Mouse (Mus musculus) brain, embryonic 14.5 days (tissue): ENCODE data around the gene Plcl2. TPM values are rescaled to one million over a fixed set of nuclear protein-coding genes. Genes with fewer than 3 reads are reported as not detected.
A peak's percentile ranks its signal among the peaks of the same experiment; 100 is the strongest.
"Not testable (repeated sequence)": the region's sequence is repeated elsewhere in the genome, so short reads cannot be mapped to it uniquely, and the experiment has no call there.

Experiments used
- DNase-seq: peaks from one replicate; pipeline ENCODE4 v3.0.0-alpha.2; 2011; ENCODE audit warnings: low read depth
- CTCF ChIP-seq: fragments of 200-500 bp; IDR thresholded peaks from 2 replicates; pipeline ENCODE4 v1.5.1; 2012; ENCODE audit warnings: inconsistent platforms, mild to moderate bottlenecking, moderate library complexity, borderline replicate concordance; ENCODE audit not compliant: insufficient read depth, insufficient read length; ENCODE audit errors: extremely low read depth
- POLR2A ChIP-seq: fragments of 200-500 bp; IDR thresholded peaks from 2 replicates; pipeline ENCODE4 v1.6.1; 2012; ENCODE audit warnings: mild to moderate bottlenecking, inconsistent platforms, borderline replicate concordance; ENCODE audit not compliant: poor library complexity, insufficient read depth, insufficient read length, severe bottlenecking; ENCODE audit errors: extremely low read depth
- polyA plus RNA-seq: library from polyadenylated mRNA; depleted of rRNA; stranded (reverse); fragments of >200 nt; gene quantifications from 2 replicates; pipeline ENCODE4 v1.2.3, GENCODE M21; 2012

Plcl2 gene
- polyA plus RNA-seq, 1 experiment, result 20.2 TPM

DNA sequence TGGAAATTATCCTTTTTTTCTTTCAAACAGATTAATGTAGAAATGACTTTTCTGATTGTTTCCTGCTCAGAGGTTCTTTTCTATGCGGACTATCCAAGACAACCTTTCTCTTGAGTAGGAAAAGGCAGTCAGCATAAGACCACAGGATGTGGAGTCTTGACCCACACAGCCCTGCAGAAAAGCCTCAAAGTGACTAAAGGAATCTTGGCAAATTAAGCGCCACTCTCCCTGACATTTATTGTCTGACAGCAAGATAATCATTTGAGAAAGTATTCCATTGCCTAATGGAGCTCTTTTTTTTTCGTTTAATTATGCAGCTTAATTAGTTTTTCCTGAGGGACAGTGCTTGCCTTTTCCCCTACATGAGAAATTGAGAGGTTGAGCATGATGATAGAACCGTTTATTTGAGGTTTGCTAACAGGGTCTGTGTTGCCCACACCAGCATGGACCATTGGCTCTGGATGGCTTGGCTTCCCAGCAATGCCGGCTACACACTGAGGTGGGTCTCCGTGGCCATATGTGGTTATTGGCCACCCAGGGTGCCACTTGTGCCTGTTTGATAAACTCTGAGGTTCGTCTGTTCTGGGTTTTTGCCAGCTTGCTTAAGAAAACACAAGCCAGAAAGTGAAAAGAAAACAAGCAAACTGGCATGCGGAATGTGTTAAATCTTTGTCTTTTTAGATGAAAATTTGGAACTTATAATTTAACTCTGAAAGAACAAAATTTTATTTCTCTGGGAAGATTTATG lies 56.3 kb downstream of the Plcl2 start:
- peak; percentile 51 for DNase-seq
- TF ChIP-seq POLR2A, result no peak
- no peak for TF ChIP-seq CTCF

DNA sequence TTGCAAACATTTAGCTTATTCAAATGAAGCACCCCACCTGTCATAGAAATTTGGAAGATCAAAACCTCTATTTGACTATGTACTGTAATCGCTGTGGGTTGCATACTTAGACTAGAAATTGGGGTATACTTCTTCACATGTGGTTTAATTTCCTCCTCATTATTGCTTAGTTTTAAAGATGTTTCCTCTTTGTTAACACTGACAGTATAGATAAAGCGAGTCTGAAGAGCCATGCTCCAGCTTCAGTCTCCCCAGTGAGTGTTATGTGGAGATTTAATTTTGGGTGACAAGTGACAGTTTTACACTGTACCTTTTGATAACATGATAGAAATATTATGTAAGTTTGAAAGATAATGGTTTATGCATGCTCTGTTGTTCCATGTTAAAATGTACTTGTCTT lies 59.6 kb downstream of the Plcl2 start:
- TF ChIP-seq CTCF, result no peak
- no peak for DNase-seq

- not testable (repeated sequence) for DNase-seq
These were observed 61.0 kb downstream of the Plcl2 start for GRCm38 (mm10) chr17:50570228-50570627.

- TF ChIP-seq CTCF, result no peak
- no peak for TF ChIP-seq POLR2A
- DNase-seq, result no peak
These were observed 61.6 kb downstream of the Plcl2 start for GRCm38 (mm10) chr17:50570681-50571398.

DNA sequence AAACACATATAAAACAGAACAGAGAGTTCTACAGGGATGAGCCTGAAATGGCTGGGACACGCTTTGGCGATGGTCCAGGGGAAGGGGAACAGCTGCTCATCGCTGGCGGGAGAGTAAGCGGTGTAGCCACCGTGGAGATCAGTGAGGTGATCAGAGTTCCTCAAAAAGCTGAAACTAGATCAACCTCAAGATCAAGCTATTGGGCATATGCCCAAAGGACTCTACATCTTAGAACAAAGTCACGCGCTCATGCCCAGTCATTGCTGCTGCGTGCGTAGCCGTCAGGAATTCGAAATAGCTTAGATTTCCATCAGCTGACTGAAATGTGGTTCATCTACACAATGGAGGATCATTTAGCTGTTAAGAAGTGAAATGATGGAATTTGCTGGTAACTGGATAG lies 65.0 kb downstream of the Plcl2 start:
- TF ChIP-seq POLR2A (no peak), CTCF (no peak)
- peak; percentile 27 for DNase-seq

DNA sequence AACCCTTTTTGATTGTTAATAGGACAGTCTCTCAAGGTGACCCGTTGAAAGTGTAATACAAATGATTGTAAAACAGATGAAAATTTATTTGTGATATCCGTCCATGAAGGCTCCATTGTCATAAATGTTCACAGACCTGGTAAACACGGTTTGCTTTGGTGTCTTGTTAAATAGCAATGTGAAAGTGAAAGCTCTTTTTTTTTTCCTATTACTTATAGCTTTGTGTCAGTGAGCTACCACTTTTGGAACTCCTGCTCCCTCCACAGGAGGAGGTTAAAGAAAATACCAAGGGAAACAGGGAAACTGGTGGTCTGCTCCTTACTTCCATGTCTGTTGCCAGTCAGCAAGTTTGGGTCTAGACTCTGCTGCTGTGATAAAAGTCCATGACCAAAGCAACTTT lies 71.2 kb downstream of the Plcl2 start:
- no peak for TF ChIP-seq POLR2A
- DNase-seq, result no peak

GRCm38 (mm10) chr17:50586834-50587233 lies 77.6 kb downstream of the Plcl2 start:
- TF ChIP-seq CTCF (no peak), POLR2A (no peak)
- DNase-seq, result no peak

DNA sequence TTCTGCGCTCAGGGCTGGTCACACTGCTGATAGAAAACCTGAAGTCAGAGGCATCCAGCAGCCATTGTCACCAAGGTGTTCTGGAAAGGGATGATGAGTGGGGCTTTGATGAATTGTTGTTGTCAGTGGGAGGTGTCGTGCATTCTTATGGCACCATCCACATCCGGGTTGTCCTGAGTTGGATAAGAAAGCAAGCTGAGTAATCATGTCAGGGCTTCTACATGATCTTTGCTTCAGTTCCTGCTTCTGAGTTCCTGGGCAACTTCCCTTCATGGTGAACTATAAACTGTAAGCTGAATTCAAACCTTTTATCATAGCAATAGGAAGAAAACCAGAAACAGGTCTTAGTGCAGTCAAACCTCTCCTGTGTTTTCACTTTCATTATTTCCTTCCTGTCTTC lies 78.7 kb downstream of the Plcl2 start:
- no peak for TF ChIP-seq POLR2A
- TF ChIP-seq CTCF, result no peak
- no peak for DNase-seq

DNA sequence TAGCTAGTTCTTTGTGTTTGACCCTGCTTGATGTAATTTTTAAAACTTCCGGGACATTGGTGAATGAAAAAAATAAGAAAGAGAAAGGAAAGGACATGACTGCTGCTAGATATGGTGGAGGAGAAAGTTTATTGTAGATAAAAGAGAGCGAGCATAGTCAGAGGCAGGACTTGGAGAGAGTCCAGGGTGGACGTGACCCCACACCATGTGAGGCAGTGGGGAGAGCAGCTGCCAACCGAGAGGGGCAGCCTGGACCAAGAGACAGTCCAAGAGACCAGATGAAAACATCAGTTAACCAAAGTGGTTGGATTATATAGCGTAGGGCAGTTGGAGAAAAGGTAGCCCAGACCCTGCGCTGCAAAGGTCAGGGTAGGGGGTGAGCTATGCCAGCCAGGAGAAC lies 91.0 kb downstream of the Plcl2 start:
- TF ChIP-seq POLR2A (no peak), CTCF (no peak)
- DNase-seq, result no peak

DNA sequence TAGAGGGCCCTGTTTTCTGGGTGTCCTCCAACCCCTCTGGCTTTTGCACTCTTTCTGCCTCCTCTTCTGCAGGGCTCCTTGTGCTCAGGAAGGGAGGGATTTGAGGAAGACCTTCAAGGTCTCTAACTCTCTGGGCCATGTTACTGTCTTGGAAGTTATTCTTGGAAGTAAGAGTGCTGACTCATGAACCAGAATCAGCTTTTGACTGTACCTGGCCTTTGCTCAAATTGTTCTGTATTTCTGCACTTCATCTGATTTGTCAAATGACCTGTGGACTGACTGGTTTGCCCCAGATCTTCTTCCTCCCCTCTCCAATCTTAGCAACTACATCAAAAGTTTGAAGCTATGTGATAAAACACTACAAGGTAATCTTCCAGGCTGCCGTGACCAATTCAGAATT lies 91.5 kb downstream of the Plcl2 start:
- TF ChIP-seq CTCF, result no peak
- TF ChIP-seq POLR2A, result no peak
- no peak for DNase-seq

DNA sequence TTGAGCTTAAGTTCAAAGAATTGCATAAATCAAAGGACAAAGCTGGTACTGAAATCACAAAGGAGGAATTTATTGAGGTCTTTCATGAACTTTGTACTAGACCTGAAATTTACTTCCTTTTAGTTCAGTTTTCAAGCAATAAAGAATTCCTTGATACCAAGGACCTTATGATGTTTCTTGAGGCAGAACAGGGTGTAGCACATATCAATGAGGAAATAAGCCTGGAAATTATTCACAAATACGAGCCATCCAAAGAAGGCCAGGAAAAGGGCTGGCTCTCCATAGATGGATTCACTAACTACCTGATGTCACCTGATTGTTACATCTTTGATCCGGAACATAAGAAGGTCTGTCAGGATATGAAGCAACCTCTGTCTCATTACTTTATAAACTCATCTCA lies 97.7 kb downstream of the Plcl2 start:
- TF ChIP-seq POLR2A, result no peak
- no peak for TF ChIP-seq CTCF

DNA sequence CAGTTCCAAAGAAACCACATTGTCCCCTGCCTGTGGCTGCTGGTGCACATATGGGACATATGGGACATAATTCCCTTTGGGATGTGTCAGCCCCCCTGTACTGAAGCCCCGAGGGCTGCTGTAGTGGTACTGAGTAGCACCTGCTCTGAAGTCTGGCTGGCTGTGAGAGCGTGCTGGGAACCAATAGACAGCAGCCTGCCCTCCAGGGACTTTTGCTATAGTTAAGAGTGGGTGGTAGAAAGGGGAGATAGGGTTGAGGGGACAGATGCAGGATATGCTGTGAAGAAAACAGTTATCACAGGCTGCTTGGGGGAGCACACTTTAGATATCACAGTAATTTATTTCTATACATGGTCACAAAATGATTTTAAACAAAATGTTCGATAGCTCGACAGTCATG lies 100.7 kb downstream of the Plcl2 start:
- peak; percentile 20 for DNase-seq

More for the DNA sequence above, 97.7 kb downstream of the Plcl2 start:
- no peak for DNase-seq

DNA sequence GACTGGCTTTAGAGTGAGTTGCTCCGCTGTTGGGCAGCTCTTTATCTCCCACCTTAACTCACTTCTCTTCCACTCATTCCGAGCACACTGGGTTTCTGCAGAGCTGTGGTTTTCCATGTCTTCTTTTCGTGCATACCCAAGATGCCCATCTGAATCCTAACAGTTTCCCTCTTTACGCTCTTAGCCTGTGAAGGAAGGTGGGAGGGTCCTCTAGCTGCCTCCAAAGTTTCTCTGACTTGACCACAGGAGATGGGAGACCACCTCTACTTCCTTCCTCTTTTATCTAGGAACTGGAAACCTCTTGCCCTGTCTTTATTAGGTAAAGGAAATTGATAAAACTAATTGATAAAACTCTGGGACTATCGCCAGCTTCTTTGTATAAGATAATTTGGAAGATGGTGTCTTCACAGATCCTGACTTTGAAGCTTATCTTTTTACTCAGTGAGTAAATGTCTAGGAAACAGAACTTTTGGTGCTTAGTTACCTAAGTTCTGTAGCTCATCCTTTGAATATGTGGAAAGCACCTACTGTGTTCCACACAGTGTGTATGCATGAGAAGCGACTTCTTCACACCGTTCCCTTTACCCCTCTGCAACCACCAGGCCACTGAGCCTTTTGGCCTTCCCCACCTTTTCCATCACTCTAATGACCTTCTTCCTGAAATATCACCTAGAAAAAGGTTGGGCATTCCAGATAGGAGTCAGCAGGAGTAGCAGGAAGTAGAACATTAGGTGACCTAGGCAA lies 111.8 kb downstream of the Plcl2 start:
- DNase-seq, result no peak
- no peak for TF ChIP-seq CTCF
- TF ChIP-seq POLR2A, result no peak

More for the DNA sequence above, 100.7 kb downstream of the Plcl2 start:
- TF ChIP-seq POLR2A (no peak), CTCF (no peak)
